Mouse (Mus musculus) myocyte (in vitro differentiated cells): Measurements from ENCODE around the gene Rabgap1l.

ENCODE experiments used
- CEBPB ChIP-seq: IDR thresholded peaks from 2 replicates; pipeline ENCODE4 v1.6.1; 2011; ENCODE audit warnings: mild to moderate bottlenecking, moderate library complexity; ENCODE audit not compliant: poor library complexity, insufficient read depth, severe bottlenecking
- E2F4 ChIP-seq: IDR thresholded peaks from one replicate; pipeline ENCODE4 v1.6.1; 2011; ENCODE audit warnings: mild to moderate bottlenecking, control low read depth, moderate library complexity; ENCODE audit not compliant: insufficient read depth
- MAX ChIP-seq: IDR thresholded peaks from one replicate; pipeline ENCODE4 v1.6.1; 2011; ENCODE audit warnings: low read depth, mild to moderate bottlenecking, control low read depth
- MYOD1 ChIP-seq, 3 experiments: IDR thresholded peaks; one replicate each; pipeline ENCODE4 v1.6.1; 2011; ENCODE audit warnings: control low read depth in 2 of 3, low read depth in 2 of 3, mild to moderate bottlenecking in 2 of 3, moderate library complexity in 1 of 3; ENCODE audit not compliant: insufficient read length in 2 of 3, control insufficient read depth in 1 of 3
- MYOG ChIP-seq, 3 experiments: IDR thresholded peaks; one replicate each; pipeline ENCODE4 v1.6.1; 2011; ENCODE audit warnings: control low read depth in 2 of 3, low read depth in 2 of 3, mild to moderate bottlenecking in 2 of 3; ENCODE audit not compliant: insufficient read length in 2 of 3, control insufficient read depth in 1 of 3, insufficient read depth in 1 of 3
- POLR2A ChIP-seq: IDR thresholded peaks from one replicate; pipeline ENCODE4 v1.6.1; 2011; ENCODE audit warnings: low read depth, mild to moderate bottlenecking, control low read depth, moderate library complexity; ENCODE audit not compliant: insufficient read length
- POLR2AphosphoS2 ChIP-seq: IDR thresholded peaks from one replicate; pipeline ENCODE4 v1.6.1; 2011; ENCODE audit warnings: low read depth, control low read depth; ENCODE audit not compliant: insufficient read length
- REST ChIP-seq: IDR thresholded peaks from one replicate; pipeline ENCODE4 v1.6.1; 2011; ENCODE audit warnings: mild to moderate bottlenecking, control low read depth, moderate library complexity; ENCODE audit not compliant: insufficient read depth, insufficient read length
- SRF ChIP-seq: IDR thresholded peaks from one replicate; pipeline ENCODE4 v1.6.1; 2011; ENCODE audit warnings: low read depth; ENCODE audit not compliant: control insufficient read depth, insufficient read length
- TCF12 ChIP-seq: IDR thresholded peaks from one replicate; pipeline ENCODE4 v1.6.1; 2011; ENCODE audit warnings: mild to moderate bottlenecking, control low read depth; ENCODE audit not compliant: poor library complexity, insufficient read depth, severe bottlenecking
- TCF3 ChIP-seq: IDR thresholded peaks from one replicate; pipeline ENCODE4 v1.6.1; 2011; ENCODE audit warnings: low read depth, control low read depth; ENCODE audit not compliant: insufficient read length
- USF1 ChIP-seq: IDR thresholded peaks from one replicate; pipeline ENCODE4 v1.6.1; 2011; ENCODE audit warnings: low read depth, mild to moderate bottlenecking, control low read depth, moderate library complexity

DNA sequence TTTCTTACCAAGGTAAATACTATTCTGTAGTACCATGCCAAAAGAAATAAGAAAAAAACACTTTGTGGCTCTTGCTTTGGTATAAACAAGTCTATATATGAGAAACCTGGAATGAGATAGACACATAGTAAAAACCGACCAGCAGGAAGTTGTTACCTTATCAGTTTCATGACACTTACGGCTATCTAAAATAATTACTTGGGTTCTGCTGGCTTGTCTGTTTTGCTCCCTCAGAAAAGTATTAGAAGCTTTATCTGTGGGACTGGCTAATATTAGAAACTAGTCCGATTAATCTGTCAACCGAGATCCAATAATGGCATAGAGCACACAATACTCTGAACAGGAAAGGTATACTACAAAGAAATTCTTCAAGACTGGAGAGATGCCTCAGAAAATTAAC lies 79.1 kb downstream of the Rabgap1l start:
- TF ChIP-seq POLR2A (no peak), MAX (no peak), E2F4 (no peak), POLR2AphosphoS2 (no peak), USF1 (no peak), CEBPB (no peak), SRF (no peak), MYOD1 (IDR thresholded peaks at IDR 0.05; ENCODE audit: control insufficient read depth in 1 of 3, insufficient read length in 2 of 3, low read depth in 2 of 3) (no peak), TCF12 (no peak), TCF3 (no peak), REST (no peak), MYOG (IDR thresholded peaks at IDR 0.05; ENCODE audit: control insufficient read depth in 1 of 3, insufficient read depth in 1 of 3, insufficient read length in 2 of 3, low read depth in 2 of 3) (no peak)
